Mouse (Mus musculus): ENCODE measurements around the gene Tmem135. TPM values are rescaled to one million over a fixed set of nuclear protein-coding genes. Genes with fewer than 3 reads are reported as not detected.

The Tmem135 gene
- total and polyA plus RNA-seq, 3 experiments = 18.0 to 31.0 (median 30.0) TPM

DNA sequence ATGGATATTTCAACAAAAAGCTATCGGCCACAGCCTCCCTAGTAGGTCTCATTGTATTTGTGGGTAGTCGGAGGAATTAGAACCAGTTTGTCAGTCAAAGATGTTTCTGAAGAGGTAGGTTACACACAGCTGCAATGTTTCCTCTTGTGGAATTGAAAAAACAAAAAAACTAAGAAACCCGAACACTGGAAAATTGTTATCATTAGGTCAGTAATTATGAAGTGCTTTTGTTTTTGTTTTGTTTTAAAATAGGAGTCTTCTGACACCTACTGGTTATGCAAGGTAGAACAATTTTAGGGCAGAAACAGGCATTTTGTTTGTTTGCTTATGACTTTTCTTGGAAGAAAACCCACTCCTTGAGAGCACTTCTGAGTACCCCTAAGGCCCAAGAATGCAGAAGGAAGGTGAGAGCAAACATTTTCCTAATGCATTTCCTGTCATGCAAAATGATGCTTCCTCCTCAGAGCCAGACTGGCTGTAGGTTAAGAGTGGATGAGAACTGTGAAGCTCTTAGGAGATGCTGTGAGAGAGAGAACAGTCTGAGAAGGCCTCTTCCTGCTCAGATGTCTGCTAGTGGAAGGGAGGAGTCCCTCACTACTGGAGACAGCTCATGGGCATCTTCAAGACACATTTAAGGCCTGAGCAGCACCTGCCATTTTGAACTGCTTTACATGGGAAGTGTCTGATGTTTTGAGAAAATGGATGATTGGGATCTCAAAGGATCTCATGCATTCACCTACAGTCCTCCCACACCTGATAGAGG, 15.1 kb upstream of the Tmem135 start:
- H3K27me3 ChIP-seq (replicated peaks) = no peaks in the 10 kb centered on the region
- no peaks in the 10 kb centered on the region for H3K79me2 ChIP-seq (replicated peaks; ENCODE audit: control insufficient read depth, extremely low read depth, insufficient read depth, poor library complexity, severe bottlenecking)
- no peak overlapping the region for H3K4me3 ChIP-seq (replicated peaks in 1 of 3; ENCODE audit: low read depth in 2 of 3, low read length in 2 of 3, poor library complexity in 1 of 3)
- dilution Hi-C loops (cut with MboI; ENCODE audit: extremely low pct_ligation_motif_present, extremely low pct_unique_long_range_greater_than_20kb, low sequenced_read_pairs) = no loop called here
- TF ChIP-seq TCF12 (IDR thresholded peaks at IDR 0.05; ENCODE audit: low read depth, low read length) (no peak), CTCF (conservative IDR thresholded peaks at IDR 0.05 in 1 of 2, IDR thresholded peaks at IDR 0.05 in 1 of 2; ENCODE audit: low read depth in 2 of 2, low read length in 2 of 2) (peak in 1 of 2 experiments; percentile 78; a peak in 2 of 4 replicates), CHD1 (IDR thresholded peaks at IDR 0.05; ENCODE audit: low read depth, low read length) (no peak), RAD21 (IDR thresholded peaks at IDR 0.05; ENCODE audit: low read depth, low read length) (peak; percentile 89), MAZ (IDR thresholded peaks at IDR 0.05; ENCODE audit: low read depth, low read length) (no peak), SMC3 (IDR thresholded peaks at IDR 0.05; ENCODE audit: low read depth, low read length) (peak; percentile 74)
- no peaks in the 10 kb centered on the region for H3K9me3 ChIP-seq (replicated peaks; ENCODE audit: low read length)
- H3K4me1 ChIP-seq (ENCODE audit: control insufficient read depth in 1 of 2, insufficient read depth in 2 of 2) = peaks cover 13 to 20% of the 10 kb centered on the region in 2 experiments
- H3K36me3 ChIP-seq (replicated peaks in 1 of 2; ENCODE audit: control insufficient read depth in 1 of 2, insufficient read depth in 1 of 2, low read length in 1 of 2) = no peaks in the 10 kb centered on the region
- DNase-seq (ENCODE audit: extremely low read depth) = peak; percentile 21
- H3K27ac ChIP-seq (ENCODE audit: insufficient read depth, low read depth) = no peak overlapping the region
- no peak overlapping the region for H3K9ac ChIP-seq (ENCODE audit: insufficient read depth, low read depth)
- in situ Hi-C loops (cut with MboI; ENCODE audit: low pct_ligation_motif_present, low pct_unique_long_range_greater_than_20kb, low sequenced_read_pairs) = loop anchor here (10.0 kb wide), 2 partner anchors 254 to 334 kb away; no protein-coding TSS in a partner anchor
- H3K4me2 ChIP-seq (ENCODE audit: insufficient read depth, low read depth, poor library complexity, severe bottlenecking) = no peak overlapping the region

DNA sequence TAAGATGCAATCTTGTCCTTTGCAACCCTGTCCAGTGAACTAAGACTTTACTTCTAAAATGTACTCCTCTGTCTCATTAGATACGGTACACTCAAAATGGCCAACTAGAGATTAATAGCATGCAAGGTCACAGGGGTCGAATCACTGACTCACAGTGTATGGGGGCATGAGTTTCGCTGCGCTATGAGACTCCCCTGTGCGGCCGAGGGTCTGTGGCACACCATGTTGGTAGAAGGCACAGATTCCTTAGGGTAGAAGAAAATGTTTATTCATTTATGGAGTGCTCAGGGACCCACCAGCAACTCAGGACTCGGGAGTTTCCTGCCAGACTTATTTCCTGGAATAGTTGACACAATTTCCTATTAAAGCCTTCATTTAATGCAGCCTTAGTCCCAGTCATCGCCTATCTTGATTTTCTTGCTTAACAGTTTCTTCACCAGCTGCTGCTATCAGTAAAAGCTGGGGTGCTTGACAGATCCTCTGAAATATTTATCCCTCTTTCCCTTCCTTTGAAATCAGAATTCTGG, 14.2 kb upstream of the Tmem135 start:
- TF ChIP-seq SIN3A (IDR thresholded peaks at IDR 0.05; ENCODE audit: low read length) = no peak
- TF ChIP-seq MXI1 (IDR thresholded peaks at IDR 0.05; ENCODE audit: low read depth, low read length) = no peak
- TF ChIP-seq MYC (IDR thresholded peaks at IDR 0.05; ENCODE audit: low read depth, low read length) = no peak
- no peak for TF ChIP-seq SMC3 (IDR thresholded peaks at IDR 0.05; ENCODE audit: low read depth, low read length)
- TF ChIP-seq MAFK (IDR thresholded peaks at IDR 0.05; ENCODE audit: insufficient replicate concordance, low read length) = no peak
- no peak for TF ChIP-seq PAX5 (IDR thresholded peaks at IDR 0.05; ENCODE audit: low read length)
- no peak for TF ChIP-seq ELF1 (IDR thresholded peaks at IDR 0.05; ENCODE audit: low read depth, low read length)
- TF ChIP-seq BHLHE40 (IDR thresholded peaks at IDR 0.05; ENCODE audit: low read depth, low read length) = no peak
- TF ChIP-seq CHD1 (IDR thresholded peaks at IDR 0.05; ENCODE audit: low read depth, low read length) = no peak
- H3K4me3 ChIP-seq (replicated peaks in 1 of 3; ENCODE audit: low read depth in 2 of 3, low read length in 2 of 3, poor library complexity in 1 of 3) = no peak overlapping the region
- no peak overlapping the region for H3K9ac ChIP-seq (ENCODE audit: insufficient read depth, low read depth)
- H3K79me2 ChIP-seq (replicated peaks; ENCODE audit: control insufficient read depth, extremely low read depth, insufficient read depth, poor library complexity, severe bottlenecking) = no peaks in the 10 kb centered on the region
- dilution Hi-C loops (cut with MboI; ENCODE audit: extremely low pct_ligation_motif_present, extremely low pct_unique_long_range_greater_than_20kb, low sequenced_read_pairs) = no loop called here
- H3K4me2 ChIP-seq (ENCODE audit: insufficient read depth, low read depth, poor library complexity, severe bottlenecking) = no peak overlapping the region
- no peak overlapping the region for H3K27ac ChIP-seq (ENCODE audit: insufficient read depth, low read depth)
- H3K9me3 ChIP-seq (replicated peaks; ENCODE audit: low read length) = no peaks in the 10 kb centered on the region
- in situ Hi-C loops (cut with MboI; ENCODE audit: low pct_ligation_motif_present, low pct_unique_long_range_greater_than_20kb, low sequenced_read_pairs) = loop anchor here (10.0 kb wide), 2 partner anchors 253 to 333 kb away; no protein-coding TSS in a partner anchor
- H3K36me3 ChIP-seq (replicated peaks in 1 of 2; ENCODE audit: control insufficient read depth in 1 of 2, insufficient read depth in 1 of 2, low read length in 1 of 2) = no peaks in the 10 kb centered on the region
- peaks cover 13 to 20% of the 10 kb centered on the region in 2 experiments for H3K4me1 ChIP-seq (ENCODE audit: control insufficient read depth in 1 of 2, insufficient read depth in 2 of 2)
- H3K27me3 ChIP-seq (replicated peaks) = no peaks in the 10 kb centered on the region
- DNase-seq (ENCODE audit: extremely low read depth) = no peak

Measured in CH12.LX (cell line).